Mouse (Mus musculus) limb, embryonic 14.5 days (tissue): ENCODE data around the gene Nrde2. TPM values are rescaled to one million over a fixed set of nuclear protein-coding genes. Genes with fewer than 3 reads are reported as not detected.

Source experiments
- ATAC-seq: fragments of 200-750 bp; cut with Nextera tagmentation; 2 replicates; pipeline ENCODE4 v1.8.0; 2017; ENCODE audit warnings: low read depth, moderate number of reproducible peaks, moderate TSS enrichment; ENCODE audit not compliant: low FRiP score
- DNase-seq: peaks from one replicate; pipeline ENCODE4 v3.0.0-alpha.2; 2015; ENCODE audit warnings: low spot score
- H3K27ac ChIP-seq: fragments of 300-500 bp; sonication (generic); replicated peaks from 2 replicates; pipeline ENCODE4 v1.5.1; 2014; ENCODE audit warnings: low read depth, mild to moderate bottlenecking, low read length, moderate library complexity, mixed read lengths
- H3K27me3 ChIP-seq: fragments of 300-500 bp; sonication (generic); 2 replicates; pipeline ENCODE4 v1.6.1; 2014; ENCODE audit warnings: low read length, mixed read lengths; ENCODE audit not compliant: control insufficient read depth, insufficient read depth
- H3K36me3 ChIP-seq: fragments of 300-500 bp; sonication (generic); 2 replicates; pipeline ENCODE4 v1.6.1; 2014; ENCODE audit warnings: mild to moderate bottlenecking, low read length, moderate library complexity, mixed read lengths; ENCODE audit not compliant: control insufficient read depth, insufficient read depth
- H3K4me1 ChIP-seq: fragments of 300-500 bp; sonication (generic); 2 replicates; pipeline ENCODE4 v1.6.1; 2014; ENCODE audit warnings: antibody characterized with exemption, low read length, mixed read lengths; ENCODE audit not compliant: control insufficient read depth, insufficient read depth
- H3K4me2 ChIP-seq: fragments of 300-500 bp; sonication (generic); replicated peaks from 2 replicates; pipeline ENCODE4 v1.6.1; 2014; ENCODE audit warnings: low read depth, mild to moderate bottlenecking, low read length, moderate library complexity; ENCODE audit not compliant: severe bottlenecking
- H3K4me3 ChIP-seq: fragments of 300-500 bp; sonication (generic); replicated peaks from 2 replicates; pipeline ENCODE4 v1.5.1; 2014; ENCODE audit warnings: low read length
- H3K9ac ChIP-seq: fragments of 300-500 bp; sonication (generic); 2 replicates; pipeline ENCODE4 v1.6.1; 2014; ENCODE audit warnings: mild to moderate bottlenecking, low read depth, low read length, moderate library complexity; ENCODE audit not compliant: severe bottlenecking
- H3K9me3 ChIP-seq: fragments of 300-500 bp; sonication (generic); 2 replicates; pipeline ENCODE4 v1.6.1; 2016; ENCODE audit warnings: low read length; ENCODE audit not compliant: control insufficient read depth
- POLR2A ChIP-seq: fragments of 200-500 bp; IDR thresholded peaks from 2 replicates; pipeline ENCODE4 v1.8.0; 2012; ENCODE audit warnings: inconsistent platforms, mild to moderate bottlenecking, moderate library complexity, borderline replicate concordance; ENCODE audit not compliant: insufficient read depth, insufficient read length; ENCODE audit errors: extremely low read depth
- WGBS: fragments of 180-500 bp; shearing (Covaris S2); extraction: QIAGEN DNeasy Blood & Tissue Kit; methylation state at CpG from one replicate; pipeline ENCODE4 v1.1.7; 2014; 5-methylcytosine and 5-hydroxymethylcytosine counted together
- polyA plus RNA-seq, 2 experiments: library from polyadenylated mRNA; depleted of rRNA in 1 of 2; stranded (reverse) in 1 of 2; unstranded in 1 of 2; fragments of >200 nt; fragmentation: Nextera tagmentation in 1 of 2; extraction: Ambion mirVana in 1 of 2; gene quantifications; 2 replicates each; pipeline versions ENCODE4 v1.2.1 to v1.2.3; 2012 to 2014

The Nrde2 gene
- polyA plus RNA-seq (2012; rRNA removed) (12.3 and 13.0 TPM in 2 replicates), polyA plus RNA-seq (2014; fragmentation: Nextera tagmentation; extraction: Ambion mirVana) (12.4 and 14.0 TPM in 2 replicates)

DNA sequence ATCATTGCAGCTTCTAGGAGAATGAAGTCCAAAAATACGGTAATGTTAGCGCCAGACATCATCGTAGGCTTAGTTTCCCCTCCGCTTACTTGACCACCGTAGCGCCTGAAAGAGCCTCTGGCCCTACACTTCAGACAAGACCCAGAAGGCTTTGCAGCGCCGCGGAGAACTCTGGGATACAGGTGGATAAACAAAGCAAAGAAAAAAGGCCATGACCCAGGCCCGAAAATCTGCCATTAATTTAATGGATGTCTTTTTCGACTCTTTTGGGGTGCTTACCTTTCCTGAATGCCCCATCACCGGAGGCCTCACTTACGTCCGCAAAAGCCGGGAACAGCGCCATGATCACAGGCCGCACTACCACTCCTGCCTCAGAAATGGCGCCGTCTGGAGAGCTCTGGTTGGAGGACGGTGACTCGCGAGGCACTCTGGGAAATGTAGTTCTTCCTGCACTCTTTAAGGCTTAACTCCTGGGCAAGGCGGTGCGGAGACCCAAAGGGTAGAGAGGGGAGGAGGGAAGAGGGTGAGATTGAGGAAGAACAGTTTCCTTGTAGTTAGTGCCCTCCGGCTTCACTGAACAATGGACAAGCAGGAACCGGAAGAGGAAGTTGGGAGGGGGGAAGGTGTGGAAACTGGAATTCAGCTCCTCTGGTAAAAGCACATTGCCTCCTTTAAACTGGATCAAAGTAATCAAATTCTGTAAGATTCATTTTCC is at the start of gene Nrde2:
Gene Nrde2, minus strand, starts transcription at position 393 of the 715 bp plus-strand sequence.
- no peaks in the 10 kb centered on the region for H3K9me3 ChIP-seq
- H3K27me3 ChIP-seq: no peaks in the 10 kb centered on the region
- DNase-seq (peak; percentile 97), ATAC-seq (peak; percentile 99)
- peaks cover 10% of the 10 kb centered on the region; the same call in 1 of the 2 replicates for H3K36me3 ChIP-seq
- peak within 1 kb of the TSS; percentile 50 for H3K4me3 ChIP-seq
- H3K4me2 ChIP-seq: peak within 1 kb of the TSS; percentile 74
- under 1% methylated on average over 26 of the region's 26 CpGs for WGBS
- no peaks in the 10 kb centered on the region for H3K4me1 ChIP-seq
- peak within 1 kb of the TSS; percentile 68 for H3K9ac ChIP-seq
- H3K27ac ChIP-seq: peak within 1 kb of the TSS; percentile 75
- TF ChIP-seq POLR2A: peak; percentile 59; the same call in 1 of the 2 replicates

DNA sequence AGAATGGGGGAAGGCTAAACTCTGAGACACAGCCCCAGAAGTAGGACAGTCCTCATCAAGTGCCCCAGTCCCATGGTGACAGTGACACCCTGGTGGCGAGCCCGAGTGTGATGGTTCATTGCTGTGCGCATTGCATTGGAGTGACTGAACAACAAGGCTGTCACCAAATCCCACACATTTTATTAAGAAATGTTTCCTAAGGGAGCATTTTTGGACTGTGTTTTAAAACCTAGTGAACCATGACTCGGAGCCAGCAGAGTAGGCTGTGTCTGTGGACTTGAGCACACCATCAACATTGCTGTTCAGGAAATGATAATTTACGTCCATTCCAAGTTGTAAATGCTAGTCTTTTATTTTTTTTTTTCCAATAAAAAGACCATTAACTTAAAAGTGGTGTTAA is 47.5 kb upstream of the Nrde2 start:
- no peaks in the 10 kb centered on the region for H3K27me3 ChIP-seq
- H3K4me2 ChIP-seq: no peak overlapping the region
- DNase-seq (no peak), ATAC-seq (no peak)
- H3K27ac ChIP-seq: no peak overlapping the region
- H3K9me3 ChIP-seq: no peaks in the 10 kb centered on the region
- peaks cover 78% of the 10 kb centered on the region for H3K36me3 ChIP-seq
- 70% methylated on average over 5 of the region's 5 CpGs for WGBS
- H3K4me1 ChIP-seq: peaks cover 25% of the 10 kb centered on the region
- TF ChIP-seq POLR2A: no peak
- H3K9ac ChIP-seq: no peak overlapping the region
- H3K4me3 ChIP-seq: no peak overlapping the region

DNA sequence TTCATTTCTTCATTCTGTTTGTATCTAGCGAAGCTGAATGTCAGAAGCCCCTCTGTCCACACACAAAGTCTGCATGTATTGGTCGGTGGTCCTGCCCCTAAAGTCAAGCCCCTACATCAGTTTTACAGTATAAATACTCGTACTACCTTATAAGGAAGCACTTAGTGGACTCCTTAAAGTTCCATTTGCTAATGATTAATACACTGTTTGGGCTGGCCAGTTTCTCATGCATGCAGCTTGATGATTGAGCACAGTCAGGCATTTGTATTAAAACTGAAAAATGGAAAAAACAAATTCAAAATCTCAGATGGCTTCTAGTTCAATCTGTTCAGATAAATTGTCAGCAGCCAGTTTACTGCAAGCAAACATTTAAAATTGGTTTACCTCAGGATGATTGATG is 47.1 kb upstream of the Nrde2 start:
- 78% methylated on average over 3 of the region's 3 CpGs for WGBS
- no peak for ATAC-seq

DNA sequence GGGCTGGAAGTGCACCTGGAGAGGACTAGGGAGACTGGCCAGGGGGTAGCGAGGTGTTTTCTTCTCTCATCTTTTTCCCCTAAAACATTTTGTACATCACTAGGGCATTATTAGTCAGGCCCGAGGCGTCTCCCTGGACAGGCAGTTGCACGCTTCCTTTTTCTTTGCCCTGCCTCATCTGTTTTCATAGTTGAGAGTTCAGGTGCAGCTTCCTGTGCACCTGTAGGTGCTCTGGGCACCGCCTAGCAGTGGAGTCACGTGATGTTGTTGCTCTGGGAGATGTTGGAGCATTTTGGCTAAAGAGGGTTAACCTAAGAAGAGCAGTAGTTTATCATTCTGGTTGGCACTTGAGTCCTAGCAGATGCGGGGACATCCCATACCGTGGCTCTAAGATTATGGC is 45.7 kb upstream of the Nrde2 start:
- 87% methylated on average over 8 of the region's 8 CpGs for WGBS

More for the DNA sequence above, 47.1 kb upstream of the Nrde2 start:
- DNase-seq: no peak
- Histone ChIP-seq H3K9ac (no peak overlapping the region), H3K4me2 (no peak overlapping the region), H3K9me3 (no peaks in the 10 kb centered on the region), H3K36me3 (peaks cover 78% of the 10 kb centered on the region), H3K4me3 (no peak overlapping the region), H3K27ac (no peak overlapping the region), H3K27me3 (no peaks in the 10 kb centered on the region), H3K4me1 (peaks cover 28% of the 10 kb centered on the region)
- no peak for TF ChIP-seq POLR2A

GRCm38 (mm10) chr12:100203759-100204158 is 44.3 kb upstream of the Nrde2 start:
- Histone ChIP-seq H3K9ac (no peak overlapping the region), H3K27me3 (no peaks in the 10 kb centered on the region), H3K9me3 (no peaks in the 10 kb centered on the region), H3K4me3 (no peak overlapping the region), H3K4me1 (peaks cover 19% of the 10 kb centered on the region; the same call in 1 of the 2 replicates), H3K36me3 (peaks cover 64% of the 10 kb centered on the region), H3K27ac (no peak overlapping the region), H3K4me2 (no peak overlapping the region)
- no peak for ATAC-seq
- no peak for TF ChIP-seq POLR2A
- DNase-seq: no peak
- whole genome bisulfite sequencing: 60% methylated on average over 3 of the region's 3 CpGs

More for the DNA sequence above, 45.7 kb upstream of the Nrde2 start:
- no peak overlapping the region for H3K27ac ChIP-seq
- TF ChIP-seq POLR2A: no peak
- no peak overlapping the region for H3K4me2 ChIP-seq
- no peak overlapping the region for H3K9ac ChIP-seq
- peaks cover 22% of the 10 kb centered on the region; the same call in 1 of the 2 replicates for H3K4me1 ChIP-seq
- no peak for ATAC-seq
- no peaks in the 10 kb centered on the region for H3K9me3 ChIP-seq
- no peak for DNase-seq
- H3K4me3 ChIP-seq: no peak overlapping the region
- no peaks in the 10 kb centered on the region for H3K27me3 ChIP-seq
- H3K36me3 ChIP-seq: peaks cover 76% of the 10 kb centered on the region
